Mouse (Mus musculus) cerebellum, postnatal 25 days (tissue): Measurements from ENCODE around the gene Exoc6b.

Source experiments
- DNase-seq, 2 experiments: peaks; one replicate each; pipeline ENCODE4 v3.0.0; 2021; ENCODE audit warnings: mixed read lengths in 2 of 2

The Exoc6b gene

DNA sequence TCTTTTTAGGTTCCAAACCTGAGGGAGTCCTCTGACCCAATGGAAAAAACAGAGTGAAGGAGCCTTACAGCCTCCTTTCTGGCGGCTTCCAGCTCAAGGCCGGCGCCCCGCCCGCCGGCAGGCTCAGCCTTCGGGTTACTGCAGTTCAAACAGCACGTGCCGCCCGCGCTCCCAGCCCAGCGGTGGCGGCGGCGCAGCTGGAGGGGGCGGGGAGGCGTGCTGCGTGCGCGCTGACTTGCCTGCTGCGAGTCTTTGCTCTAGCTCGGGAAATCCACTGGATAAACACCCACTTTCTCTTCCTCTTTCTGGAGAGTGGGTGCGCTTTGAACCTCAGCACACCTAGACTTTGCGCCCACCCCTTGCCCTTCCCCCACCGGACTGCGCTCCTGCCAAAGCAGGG is 485.9 kb downstream of the Exoc6b start:
- DNase-seq, result no peak

DNA sequence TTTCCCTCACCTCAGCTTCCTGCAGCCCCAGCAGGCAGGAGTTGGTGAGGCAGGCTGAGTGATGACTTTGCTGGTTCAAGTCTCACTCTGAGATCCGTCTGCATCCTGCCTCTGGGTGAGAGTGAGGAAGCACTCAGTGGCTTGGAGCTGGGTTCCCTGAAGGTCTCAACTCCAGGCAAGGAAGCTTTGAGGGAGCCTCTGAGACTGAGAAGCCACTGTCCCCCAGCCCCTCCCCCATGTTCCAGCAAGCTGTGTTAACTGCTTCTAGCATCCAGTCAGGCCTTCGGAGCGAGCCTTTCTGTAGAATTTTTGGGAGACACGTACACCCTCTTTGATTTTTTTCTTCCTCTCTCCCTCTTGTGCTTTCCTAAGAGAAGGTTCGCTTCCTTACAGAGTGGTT is 486.5 kb downstream of the Exoc6b start:
- no peak for DNase-seq

DNA sequence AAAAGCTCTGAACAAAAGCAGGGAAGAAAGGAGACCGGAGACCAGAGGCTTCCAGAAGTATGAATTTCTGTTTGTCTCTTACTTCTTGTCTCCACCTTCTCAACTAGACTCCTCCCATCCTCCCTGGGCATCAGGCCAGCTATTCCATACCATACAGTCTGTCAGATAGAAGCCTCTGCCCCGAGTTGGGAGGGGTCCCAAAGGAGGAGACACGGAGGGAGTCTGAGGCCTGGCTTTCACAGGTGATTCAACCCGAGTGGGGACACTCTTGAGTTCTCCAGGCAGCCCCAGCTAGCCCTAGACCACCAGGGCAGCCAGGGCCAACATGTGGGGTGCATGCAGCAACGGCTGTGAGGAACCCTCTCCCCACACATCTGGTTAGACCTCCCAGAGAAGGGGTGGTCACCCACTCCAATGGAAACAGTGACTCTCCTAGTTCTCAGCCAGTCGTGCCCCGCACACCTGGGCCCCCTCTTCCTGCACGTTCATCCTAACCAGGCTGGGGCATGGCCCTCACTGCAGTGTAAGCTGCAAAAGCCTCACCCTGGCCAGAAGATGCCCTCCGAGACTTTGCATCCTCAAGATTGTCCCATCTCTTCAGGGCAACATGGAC is 487.4 kb downstream of the Exoc6b start:
- DNase-seq, result no peak

GRCm38 (mm10) chr6:84580979-84581832 is 488.1 kb downstream of the Exoc6b start:
- no peak for DNase-seq

DNA sequence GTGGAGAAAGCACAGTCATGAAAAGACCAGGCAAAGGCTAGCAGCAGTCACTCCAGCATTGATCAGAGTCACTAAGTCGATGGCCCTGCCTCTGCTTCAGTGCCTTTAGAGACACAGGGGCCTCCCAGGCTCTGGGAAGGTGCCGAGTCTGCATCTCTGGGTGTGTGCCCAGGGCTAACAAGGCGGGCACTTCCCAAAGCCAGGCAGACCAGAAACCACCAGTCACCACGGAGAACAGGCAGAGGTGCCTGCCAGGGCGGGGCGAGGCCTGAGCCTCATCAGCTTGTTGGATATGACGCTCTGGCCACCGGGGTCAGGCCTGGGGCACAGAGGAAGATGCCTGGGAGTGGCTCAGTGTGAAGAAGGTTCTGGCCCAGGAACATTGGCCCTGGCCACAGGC is 489.8 kb downstream of the Exoc6b start:
- DNase-seq, result peak in 1 of 2 experiments; percentile 3

GRCm38 (mm10) chr6:84578928-84579327 is 490.4 kb downstream of the Exoc6b start:
- DNase-seq, result peak in 1 of 2 experiments; percentile 53

DNA sequence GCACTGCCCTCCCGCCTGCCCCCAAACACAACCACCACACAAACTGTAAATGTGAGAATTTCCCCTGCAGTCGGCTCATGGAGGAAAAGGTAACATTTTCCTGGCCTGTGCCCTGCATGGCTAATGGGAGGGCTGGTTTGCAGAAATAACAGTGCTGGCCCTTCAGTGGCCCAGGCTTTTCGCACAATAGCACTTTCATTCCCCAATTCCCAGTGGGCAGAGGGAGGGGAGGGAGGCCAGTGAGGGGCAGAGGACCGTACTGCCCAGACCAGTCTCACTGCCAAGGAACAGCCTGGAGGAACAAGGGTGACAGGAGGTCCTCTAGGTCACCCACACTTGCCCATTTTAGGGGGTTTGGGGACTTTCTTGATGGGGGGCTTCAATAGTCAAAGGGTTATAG is 491.4 kb downstream of the Exoc6b start:
- no peak for DNase-seq

DNA sequence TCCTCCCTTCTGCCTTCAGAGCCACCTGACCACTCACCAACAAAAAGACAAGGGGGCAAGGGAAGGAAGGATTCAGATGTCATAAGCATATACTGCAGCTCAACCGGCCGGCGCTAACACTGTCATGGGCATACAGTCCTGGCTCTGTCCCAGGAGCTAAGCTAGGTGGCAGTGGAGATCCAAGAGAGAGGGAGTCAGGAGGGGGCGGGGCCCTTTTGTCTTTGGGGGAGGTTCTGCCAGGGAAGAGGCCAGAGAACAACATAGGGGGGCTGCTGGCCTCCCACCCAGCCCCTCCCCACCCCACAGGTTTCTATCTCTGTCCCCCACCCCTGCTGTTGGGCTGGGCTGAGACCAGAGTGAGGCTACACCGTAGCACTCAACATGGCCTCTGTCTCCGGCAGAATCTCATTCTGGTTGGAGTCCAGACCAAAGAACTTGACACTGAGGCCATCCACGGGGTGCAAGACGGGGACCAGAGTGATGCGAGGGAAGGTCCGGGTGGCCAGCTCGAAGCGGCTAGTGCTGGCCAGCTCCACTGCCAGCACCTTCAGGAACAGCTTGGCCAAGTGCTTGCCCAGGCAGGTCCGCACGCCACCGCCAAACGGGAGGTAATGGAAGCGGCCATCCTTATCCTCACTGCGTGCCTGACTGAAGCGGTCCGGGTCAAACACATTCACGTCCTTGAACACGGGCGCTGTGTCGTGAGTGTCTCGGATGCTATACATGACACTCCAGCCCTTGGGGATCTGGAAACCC is 495.2 kb downstream of the Exoc6b start:
- peak in 1 of 2 experiments; percentile 70 for DNase-seq

DNA sequence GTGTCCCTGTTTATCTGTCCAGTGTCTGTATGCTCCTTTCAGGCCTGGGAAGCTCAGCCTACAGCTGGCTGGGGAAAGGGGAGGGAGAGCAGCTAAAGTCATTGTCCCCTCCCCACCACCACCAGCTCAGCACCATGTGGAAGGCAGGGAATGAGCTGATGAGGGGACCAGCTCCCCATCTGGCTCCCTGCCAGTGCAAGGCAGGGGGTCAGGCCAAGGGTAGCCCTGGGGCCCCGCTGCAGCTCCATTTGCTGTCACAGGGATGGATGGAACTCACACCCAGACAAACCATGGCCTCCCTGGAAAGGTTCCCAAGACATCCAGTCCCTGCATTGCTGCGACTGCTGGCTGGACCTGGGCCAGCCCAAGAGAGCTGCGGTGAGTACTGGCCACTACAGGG is 499.3 kb downstream of the Exoc6b start:
- DNase-seq, result peak in 1 of 2 experiments; percentile 7

GRCm38 (mm10) chr6:84569590-84569989 is 499.7 kb downstream of the Exoc6b start:
- DNase-seq, result no peak

- DNase-seq, result peak in 1 of 2 experiments; percentile 4
Measured at GRCm38 (mm10) chr6:84568880-84569279, 500.4 kb downstream of the Exoc6b start.
